Mouse (Mus musculus): ENCODE measurements around the gene Cfap61. TPM values are rescaled to one million over a fixed set of nuclear protein-coding genes. Genes with fewer than 3 reads are reported as not detected.

Gene Cfap61
- polyA plus RNA-seq, 1 experiment from 2014 or later = 3.1 TPM

- peak within 1 kb of the TSS; percentile 92 for H3K27ac ChIP-seq (ENCODE audit: low read depth, low read length)
- H3K4me1 ChIP-seq (ENCODE audit: control insufficient read depth, insufficient read depth, low read length) = peaks cover 33% of the 10 kb centered on the region
- H3K9me3 ChIP-seq (ENCODE audit: control insufficient read depth, low read length) = no peaks in the 10 kb centered on the region
- H3K4me3 ChIP-seq (ENCODE audit: low read depth, low read length) = peak within 1 kb of the TSS; percentile 58
- ATAC-seq (ENCODE audit: insufficient read depth, low FRiP score, low TSS enrichment) (peak; percentile 67), DNase-seq (ENCODE audit: low spot score) (peak; percentile 87)
- peak within 1 kb of the TSS; percentile 89 for H3K4me2 ChIP-seq (ENCODE audit: low read depth)
- WGBS = under 1% methylated on average over 74 of the region's 86 CpGs
- no peaks in the 10 kb centered on the region for H3K36me3 ChIP-seq (ENCODE audit: control insufficient read depth, insufficient read depth, low read length)
- H3K27me3 ChIP-seq (ENCODE audit: control insufficient read depth, insufficient read depth, low read length) = peaks cover 68% of the 10 kb centered on the region
- peak within 1 kb of the TSS; percentile 85 for H3K9ac ChIP-seq (ENCODE audit: low read length)
Observed at GRCm38 (mm10) chr2:146221076-146221928, 286.7 kb downstream of the Cfap61 start, which contains the start of gene Insm1. Gene Insm1 (plus strand): TSS chr2:146221921.

DNA sequence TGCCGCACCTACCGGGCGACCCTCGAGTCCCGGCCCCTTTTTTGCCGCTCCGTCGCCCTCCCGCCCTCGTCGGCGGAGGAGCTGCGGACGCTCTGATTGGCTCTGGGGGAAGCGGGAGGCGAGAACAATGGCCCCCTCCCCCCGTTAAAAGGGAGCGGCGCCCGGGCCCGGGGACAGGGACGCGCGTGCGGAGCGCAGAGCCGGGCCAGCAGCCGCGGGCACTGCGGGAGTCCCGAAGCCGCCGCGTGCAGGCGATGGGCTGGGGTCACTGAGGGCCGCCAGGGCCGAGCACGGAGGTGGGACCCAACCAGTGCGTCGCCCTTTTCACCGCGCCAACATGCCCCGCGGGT lies 287.3 kb downstream of the Cfap61 start:
- ATAC-seq (ENCODE audit: insufficient read depth, low FRiP score, low TSS enrichment) (peak; percentile 60), DNase-seq (ENCODE audit: low spot score) (peak; percentile 87)
- Histone ChIP-seq H3K36me3 (ENCODE audit: control insufficient read depth, insufficient read depth, low read length) (no peaks in the 10 kb centered on the region), H3K27ac (ENCODE audit: low read depth, low read length) (peak overlapping the region; percentile 92), H3K9me3 (ENCODE audit: control insufficient read depth, low read length) (no peaks in the 10 kb centered on the region), H3K9ac (ENCODE audit: low read length) (peak overlapping the region; percentile 85), H3K4me2 (ENCODE audit: low read depth) (peak overlapping the region; percentile 89), H3K4me1 (ENCODE audit: control insufficient read depth, insufficient read depth, low read length) (peaks cover 31% of the 10 kb centered on the region), H3K4me3 (ENCODE audit: low read depth, low read length) (peak overlapping the region; percentile 58), H3K27me3 (ENCODE audit: control insufficient read depth, insufficient read depth, low read length) (peaks cover 72% of the 10 kb centered on the region)
- WGBS = under 1% methylated on average over 43 of the region's 44 CpGs

DNA sequence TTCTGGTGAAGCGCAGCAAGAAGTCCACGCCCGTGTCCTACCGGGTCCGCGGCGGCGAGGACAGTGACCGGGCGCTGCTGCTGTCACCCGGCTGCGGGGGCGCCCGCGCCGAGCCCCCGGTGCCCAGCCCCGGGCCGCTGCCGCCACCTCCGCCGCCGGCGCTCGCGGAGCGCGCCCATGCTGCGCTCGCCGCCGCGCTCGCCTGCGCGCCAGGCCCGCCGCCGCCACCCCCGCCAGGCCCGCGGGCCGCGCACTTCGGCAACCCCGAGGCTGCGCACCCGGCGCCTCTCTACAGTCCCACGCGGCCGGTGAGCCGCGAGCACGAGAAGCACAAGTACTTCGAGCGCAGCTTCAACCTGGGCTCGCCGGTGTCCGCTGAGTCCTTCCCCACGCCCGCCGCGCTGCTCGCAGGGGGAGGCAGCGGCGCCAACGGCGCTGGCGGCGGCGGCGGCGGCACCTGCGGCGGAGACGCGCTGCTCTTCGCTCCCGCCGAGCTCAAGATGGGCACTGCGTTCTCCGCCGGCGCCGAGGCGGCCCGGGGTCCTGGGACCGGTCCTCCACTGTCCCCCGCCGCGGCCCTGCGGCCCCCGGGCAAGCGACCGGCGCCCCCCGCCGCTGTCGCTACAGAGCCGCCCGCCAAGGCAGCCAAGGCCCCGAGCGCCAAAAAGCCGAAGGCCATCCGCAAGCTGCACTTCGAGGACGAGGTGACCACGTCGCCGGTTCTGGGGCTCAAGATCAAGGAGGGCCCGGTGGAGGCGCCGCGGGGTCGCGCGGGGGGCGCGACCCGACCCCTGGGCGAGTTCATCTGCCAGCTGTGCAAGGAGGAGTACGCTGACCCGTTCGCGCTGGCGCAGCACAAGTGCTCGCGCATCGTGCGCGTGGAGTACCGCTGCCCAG lies 287.9 kb downstream of the Cfap61 start:
- Histone ChIP-seq H3K9me3 (ENCODE audit: control insufficient read depth, low read length) (no peaks in the 10 kb centered on the region), H3K27me3 (ENCODE audit: control insufficient read depth, insufficient read depth, low read length) (peaks cover 76% of the 10 kb centered on the region), H3K4me3 (ENCODE audit: low read depth, low read length) (peak overlapping the region; percentile 58), H3K9ac (ENCODE audit: low read length) (peak overlapping the region; percentile 85), H3K4me2 (ENCODE audit: low read depth) (peak overlapping the region; percentile 89), H3K4me1 (ENCODE audit: control insufficient read depth, insufficient read depth, low read length) (peaks cover 30% of the 10 kb centered on the region), H3K27ac (ENCODE audit: low read depth, low read length) (peak overlapping the region; percentile 92), H3K36me3 (ENCODE audit: control insufficient read depth, insufficient read depth, low read length) (no peaks in the 10 kb centered on the region)
- peak; percentile 62 for DNase-seq (ENCODE audit: low spot score)
- ATAC-seq (ENCODE audit: insufficient read depth, low FRiP score, low TSS enrichment) = peak; percentile 1; the same call in 1 of the 2 replicates
- WGBS = under 1% methylated on average over 100 of the region's 133 CpGs

DNA sequence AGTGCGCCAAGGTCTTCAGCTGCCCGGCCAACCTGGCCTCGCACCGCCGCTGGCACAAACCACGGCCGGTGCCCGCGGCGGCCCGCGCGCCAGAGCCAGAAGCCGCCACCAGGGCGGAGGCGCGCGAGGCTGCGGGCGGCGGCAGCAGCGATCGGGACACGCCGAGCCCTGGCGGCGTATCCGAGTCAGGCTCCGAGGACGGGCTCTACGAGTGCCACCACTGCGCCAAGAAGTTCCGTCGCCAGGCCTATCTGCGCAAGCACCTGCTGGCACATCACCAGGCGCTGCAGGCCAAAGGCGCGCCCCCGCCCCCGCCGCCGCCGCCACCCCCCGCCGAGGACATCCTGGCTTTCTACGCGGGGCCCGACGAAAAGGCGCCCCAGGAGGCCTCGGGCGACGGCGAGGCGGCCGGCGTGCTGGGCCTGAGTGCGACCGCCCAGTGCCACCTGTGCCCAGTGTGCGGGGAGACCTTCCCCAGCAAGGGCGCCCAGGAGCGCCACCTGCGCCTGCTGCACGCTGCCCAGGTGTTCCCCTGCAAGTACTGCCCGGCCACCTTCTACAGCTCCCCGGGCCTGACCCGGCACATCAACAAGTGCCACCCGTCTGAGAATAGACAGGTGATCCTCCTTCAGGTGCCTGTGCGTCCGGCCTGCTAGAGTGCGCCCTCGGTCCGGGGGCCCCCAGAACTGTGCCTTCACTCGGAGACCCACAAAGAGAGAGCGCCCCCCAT lies 288.8 kb downstream of the Cfap61 start:
- peak overlapping the region; percentile 89 for H3K4me2 ChIP-seq (ENCODE audit: low read depth)
- H3K27ac ChIP-seq (ENCODE audit: low read depth, low read length) = peak overlapping the region; percentile 92
- WGBS = 1% methylated on average over 59 of the region's 75 CpGs
- H3K9ac ChIP-seq (ENCODE audit: low read length) = peak overlapping the region; percentile 85
- peak; percentile 51 for DNase-seq (ENCODE audit: low spot score)
- peaks cover 23% of the 10 kb centered on the region for H3K4me1 ChIP-seq (ENCODE audit: control insufficient read depth, insufficient read depth, low read length)
- no peaks in the 10 kb centered on the region for H3K36me3 ChIP-seq (ENCODE audit: control insufficient read depth, insufficient read depth, low read length)
- H3K9me3 ChIP-seq (ENCODE audit: control insufficient read depth, low read length) = no peaks in the 10 kb centered on the region
- H3K27me3 ChIP-seq (ENCODE audit: control insufficient read depth, insufficient read depth, low read length) = peaks cover 77% of the 10 kb centered on the region
- peak overlapping the region; percentile 58 for H3K4me3 ChIP-seq (ENCODE audit: low read depth, low read length)
- no peak for ATAC-seq (ENCODE audit: insufficient read depth, low FRiP score, low TSS enrichment)

GRCm38 (mm10) chr2:146224141-146224540 lies 289.6 kb downstream of the Cfap61 start:
- H3K36me3 ChIP-seq (ENCODE audit: control insufficient read depth, insufficient read depth, low read length) = no peaks in the 10 kb centered on the region
- H3K9ac ChIP-seq (ENCODE audit: low read length) = peak overlapping the region; percentile 85; the same call in 1 of the 2 replicates
- peak overlapping the region; percentile 89 for H3K4me2 ChIP-seq (ENCODE audit: low read depth)
- H3K27me3 ChIP-seq (ENCODE audit: control insufficient read depth, insufficient read depth, low read length) = peaks cover 76% of the 10 kb centered on the region
- H3K9me3 ChIP-seq (ENCODE audit: control insufficient read depth, low read length) = no peaks in the 10 kb centered on the region
- no peak for ATAC-seq (ENCODE audit: insufficient read depth, low FRiP score, low TSS enrichment)
- WGBS = 8% methylated on average over 7 of the region's 7 CpGs
- H3K4me1 ChIP-seq (ENCODE audit: control insufficient read depth, insufficient read depth, low read length) = peaks cover 17% of the 10 kb centered on the region
- no peak for DNase-seq (ENCODE audit: low spot score)
- no peak overlapping the region for H3K27ac ChIP-seq (ENCODE audit: low read depth, low read length)
- peak overlapping the region; percentile 58 for H3K4me3 ChIP-seq (ENCODE audit: low read depth, low read length)

GRCm38 (mm10) chr2:146225818-146226217 lies 291.2 kb downstream of the Cfap61 start:
- ATAC-seq (ENCODE audit: insufficient read depth, low FRiP score, low TSS enrichment) (no peak), DNase-seq (ENCODE audit: low spot score) (no peak)
- H3K9me3 ChIP-seq (ENCODE audit: control insufficient read depth, low read length) = no peaks in the 10 kb centered on the region
- no peak overlapping the region for H3K9ac ChIP-seq (ENCODE audit: low read length)
- H3K4me3 ChIP-seq (ENCODE audit: low read depth, low read length) = no peak overlapping the region
- H3K27me3 ChIP-seq (ENCODE audit: control insufficient read depth, insufficient read depth, low read length) = peaks cover 63% of the 10 kb centered on the region
- no peak overlapping the region; the same call in 1 of the 2 replicates for H3K4me2 ChIP-seq (ENCODE audit: low read depth)
- peaks cover 10% of the 10 kb centered on the region for H3K4me1 ChIP-seq (ENCODE audit: control insufficient read depth, insufficient read depth, low read length)
- WGBS = 7% methylated on average over 6 of the region's 6 CpGs
- H3K27ac ChIP-seq (ENCODE audit: low read depth, low read length) = no peak overlapping the region
- no peaks in the 10 kb centered on the region for H3K36me3 ChIP-seq (ENCODE audit: control insufficient read depth, insufficient read depth, low read length)

DNA sequence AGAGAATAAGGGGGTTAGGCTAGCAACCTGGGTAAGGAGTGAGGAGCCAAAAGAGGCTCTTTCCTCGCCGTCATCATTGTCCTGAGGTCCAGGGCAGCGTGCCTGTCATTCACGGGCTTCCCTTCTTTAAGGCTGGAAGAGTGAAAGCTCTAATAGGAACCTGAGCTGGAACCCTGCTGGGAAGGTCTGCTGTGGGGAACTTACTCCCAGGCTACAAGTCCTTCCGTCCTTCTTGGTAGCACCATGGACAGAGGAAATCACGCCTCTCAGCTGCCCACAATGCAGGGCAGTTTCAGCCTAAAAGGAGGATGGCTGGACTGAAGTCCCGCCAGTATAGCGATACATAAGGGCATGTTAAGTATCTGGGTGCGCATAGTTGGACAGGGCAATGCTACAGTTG lies 291.9 kb downstream of the Cfap61 start:
- WGBS = 4% methylated on average over 9 of the region's 9 CpGs
- H3K9me3 ChIP-seq (ENCODE audit: control insufficient read depth, low read length) = no peaks in the 10 kb centered on the region
- ATAC-seq (ENCODE audit: insufficient read depth, low FRiP score, low TSS enrichment) = no peak
- H3K27ac ChIP-seq (ENCODE audit: low read depth, low read length) = no peak overlapping the region
- H3K4me3 ChIP-seq (ENCODE audit: low read depth, low read length) = no peak overlapping the region
- no peak overlapping the region for H3K4me2 ChIP-seq (ENCODE audit: low read depth)
- no peak overlapping the region for H3K9ac ChIP-seq (ENCODE audit: low read length)
- H3K4me1 ChIP-seq (ENCODE audit: control insufficient read depth, insufficient read depth, low read length) = peaks cover 10% of the 10 kb centered on the region
- peak; percentile 64 for DNase-seq (ENCODE audit: low spot score)
- H3K27me3 ChIP-seq (ENCODE audit: control insufficient read depth, insufficient read depth, low read length) = peaks cover 60% of the 10 kb centered on the region
- no peaks in the 10 kb centered on the region for H3K36me3 ChIP-seq (ENCODE audit: control insufficient read depth, insufficient read depth, low read length)

GRCm38 (mm10) chr2:146227646-146228045 lies 293.1 kb downstream of the Cfap61 start:
- Histone ChIP-seq H3K9me3 (ENCODE audit: control insufficient read depth, low read length) (no peaks in the 10 kb centered on the region), H3K9ac (ENCODE audit: low read length) (no peak overlapping the region), H3K27me3 (ENCODE audit: control insufficient read depth, insufficient read depth, low read length) (peaks cover 52% of the 10 kb centered on the region), H3K4me1 (ENCODE audit: control insufficient read depth, insufficient read depth, low read length) (peaks cover 10% of the 10 kb centered on the region), H3K4me2 (ENCODE audit: low read depth) (no peak overlapping the region), H3K27ac (ENCODE audit: low read depth, low read length) (no peak overlapping the region), H3K4me3 (ENCODE audit: low read depth, low read length) (no peak overlapping the region), H3K36me3 (ENCODE audit: control insufficient read depth, insufficient read depth, low read length) (no peaks in the 10 kb centered on the region)
- WGBS = 60% methylated on average over 3 of the region's 3 CpGs
- ATAC-seq (ENCODE audit: insufficient read depth, low FRiP score, low TSS enrichment) (no peak), DNase-seq (ENCODE audit: low spot score) (no peak)
